Mouse (Mus musculus): ENCODE measurements around the gene Dnah7c.
"Not testable (repeated sequence)": the region's sequence is repeated elsewhere in the genome, so short reads cannot be mapped to it uniquely, and the experiment has no call there.

Gene Dnah7c

GRCm38 (mm10) chr1:46425137-46425925, at the start of gene Dnah7c:
Gene Dnah7c, plus strand, starts transcription at chr1:46425592.
- no peak for DNase-seq

GRCm38 (mm10) chr1:46380641-46381040, 44.8 kb upstream of the Dnah7c start:
- not testable (repeated sequence) for DNase-seq

- not testable (repeated sequence) for DNase-seq
Observed at GRCm38 (mm10) chr1:46394681-46395297, 30.6 kb upstream of the Dnah7c start.

GRCm38 (mm10) chr1:46408324-46409115, 16.9 kb upstream of the Dnah7c start:
- DNase-seq = no peak

- not testable (repeated sequence) for DNase-seq
Observed at GRCm38 (mm10) chr1:46414798-46415197, 10.6 kb upstream of the Dnah7c start.

GRCm38 (mm10) chr1:46416946-46417345, 8.4 kb upstream of the Dnah7c start:
- DNase-seq = not testable (repeated sequence)

- DNase-seq = not testable (repeated sequence)
Observed at GRCm38 (mm10) chr1:46418966-46419365, 6.4 kb upstream of the Dnah7c start.

GRCm38 (mm10) chr1:46428401-46428800, 3.0 kb downstream of the Dnah7c start:
- DNase-seq = no peak

GRCm38 (mm10) chr1:46514671-46515070, 89.3 kb downstream of the Dnah7c start:
- DNase-seq = not testable (repeated sequence)

GRCm38 (mm10) chr1:46521032-46521431, 95.6 kb downstream of the Dnah7c start:
- no peak for DNase-seq

- not testable (repeated sequence) for DNase-seq
Observed at GRCm38 (mm10) chr1:46526537-46526936, 101.1 kb downstream of the Dnah7c start.

GRCm38 (mm10) chr1:46544812-46545421, 119.5 kb downstream of the Dnah7c start:
- no peak for DNase-seq

GRCm38 (mm10) chr1:46580385-46580784, 155.0 kb downstream of the Dnah7c start:
- no peak for DNase-seq

GRCm38 (mm10) chr1:46593826-46594225, 168.4 kb downstream of the Dnah7c start:
- not testable (repeated sequence) for DNase-seq

GRCm38 (mm10) chr1:46596343-46596742, 171.0 kb downstream of the Dnah7c start:
- not testable (repeated sequence) for DNase-seq

- no peak for DNase-seq
Observed at GRCm38 (mm10) chr1:46620331-46620730, 194.9 kb downstream of the Dnah7c start.

GRCm38 (mm10) chr1:46625914-46626313, 200.5 kb downstream of the Dnah7c start:
- DNase-seq = not testable (repeated sequence)

GRCm38 (mm10) chr1:46649821-46650220, 224.4 kb downstream of the Dnah7c start:
- not testable (repeated sequence) for DNase-seq

- DNase-seq = not testable (repeated sequence)
Observed at GRCm38 (mm10) chr1:46652721-46653120, 227.3 kb downstream of the Dnah7c start.

- not testable (repeated sequence) for DNase-seq
Observed at GRCm38 (mm10) chr1:46724810-46725209, 299.4 kb downstream of the Dnah7c start.

- no peak for DNase-seq
Observed at GRCm38 (mm10) chr1:46725266-46725665, 299.9 kb downstream of the Dnah7c start.

- not testable (repeated sequence) for DNase-seq
Observed at GRCm38 (mm10) chr1:46725719-46726118, 300.3 kb downstream of the Dnah7c start.

- DNase-seq = not testable (repeated sequence)
Observed at GRCm38 (mm10) chr1:46729731-46730130, 304.3 kb downstream of the Dnah7c start.
